Mouse (Mus musculus) CH12.LX (cell line): ENCODE results near the gene Bdh1. TPM values are rescaled to one million over a fixed set of nuclear protein-coding genes. Genes with fewer than 3 reads are reported as not detected.

ENCODE experiments used
- DNase-seq: peaks from one replicate; pipeline ENCODE4 v3.0.0-alpha.2; 2013; ENCODE audit errors: extremely low read depth
- H3K27ac ChIP-seq: 2 replicates; pipeline ENCODE4 v1.5.1; 2012; ENCODE audit warnings: low read depth, mild to moderate bottlenecking, control low read depth, moderate library complexity; ENCODE audit not compliant: insufficient read depth
- H3K27me3 ChIP-seq: replicated peaks from 2 replicates; pipeline ENCODE3; 2012; ENCODE audit warnings: inconsistent platforms
- H3K36me3 ChIP-seq, 2 experiments: replicated peaks in 1 of 2; 2 replicates each; pipeline versions ENCODE3 to v1.6.1; 2012; ENCODE audit warnings: inconsistent platforms in 1 of 2, low read length in 1 of 2, mild to moderate bottlenecking in 1 of 2, mixed read lengths in 1 of 2, moderate library complexity in 1 of 2; ENCODE audit not compliant: control insufficient read depth in 1 of 2, insufficient read depth in 1 of 2
- H3K4me1 ChIP-seq, 2 experiments: 2 replicates each; pipeline ENCODE4 v1.6.1; 2012; ENCODE audit warnings: inconsistent platforms in 1 of 2, moderate library complexity in 1 of 2; ENCODE audit not compliant: insufficient read depth in 2 of 2, control insufficient read depth in 1 of 2
- H3K4me2 ChIP-seq: 2 replicates; pipeline ENCODE4 v1.6.1; 2012; ENCODE audit warnings: low read depth, mild to moderate bottlenecking, control low read depth; ENCODE audit not compliant: poor library complexity, insufficient read depth, severe bottlenecking
- H3K4me3 ChIP-seq, 3 experiments: fragments of 150-350 bp in 1 of 3; sonication (generic) in 1 of 3; replicated peaks in 1 of 3; 2 replicates each; pipeline versions ENCODE3 to v1.5.1; 2011 to 2012; ENCODE audit warnings: low read depth in 2 of 3, low read length in 2 of 3, mild to moderate bottlenecking in 2 of 3, moderate library complexity in 2 of 3, control low read depth in 1 of 3, improper control_type of control experiment in 1 of 3, inconsistent platforms in 1 of 3, mixed read lengths in 1 of 3; ENCODE audit not compliant: poor library complexity in 1 of 3
- H3K79me2 ChIP-seq: replicated peaks from 2 replicates; pipeline ENCODE4 v1.6.1; 2012; ENCODE audit warnings: mild to moderate bottlenecking, moderate library complexity; ENCODE audit not compliant: control insufficient read depth, poor library complexity, insufficient read depth, severe bottlenecking; ENCODE audit errors: extremely low read depth
- H3K9ac ChIP-seq: 2 replicates; pipeline ENCODE4 v1.6.1; 2012; ENCODE audit warnings: low read depth, mild to moderate bottlenecking, control low read depth, moderate library complexity; ENCODE audit not compliant: insufficient read depth
- H3K9me3 ChIP-seq: replicated peaks from 2 replicates; pipeline ENCODE3; 2012; ENCODE audit warnings: low read length, inconsistent platforms, mixed read lengths
- CHD2 ChIP-seq: IDR thresholded peaks from 2 replicates; pipeline ENCODE4 v1.6.1; 2011; ENCODE audit warnings: low read length, improper control_type of control experiment
- CTCF ChIP-seq, 2 experiments: IDR thresholded peaks in 1 of 2; conservative IDR thresholded peaks in 1 of 2; 2 replicates each; pipeline ENCODE4 v1.5.1; 2011 to 2012; ENCODE audit warnings: low read depth in 2 of 2, low read length in 2 of 2, improper control_type of control experiment in 1 of 2, inconsistent platforms in 1 of 2, mild to moderate bottlenecking in 1 of 2, moderate library complexity in 1 of 2
- E2F4 ChIP-seq: IDR thresholded peaks from 2 replicates; pipeline ENCODE4 v1.6.1; 2011; ENCODE audit warnings: low read depth, low read length, improper control_type of control experiment; ENCODE audit not compliant: insufficient replicate concordance
- ELF1 ChIP-seq: IDR thresholded peaks from 2 replicates; pipeline ENCODE4 v1.6.1; 2014; ENCODE audit warnings: low read depth, mild to moderate bottlenecking, inconsistent platforms, low read length, improper control_type of control experiment
- EP300 ChIP-seq: IDR thresholded peaks from 2 replicates; pipeline ENCODE4 v1.6.1; 2011; ENCODE audit warnings: low read length, improper control_type of control experiment
- ETS1 ChIP-seq: conservative IDR thresholded peaks from 2 replicates; pipeline ENCODE4 v1.6.1; 2012; ENCODE audit warnings: low read depth, mild to moderate bottlenecking, inconsistent platforms, low read length, improper control_type of control experiment, moderate library complexity
- JUN ChIP-seq: IDR thresholded peaks from 2 replicates; pipeline ENCODE4 v1.6.1; 2011; ENCODE audit warnings: low read depth, mild to moderate bottlenecking, low read length, improper control_type of control experiment, moderate library complexity; ENCODE audit not compliant: insufficient read depth
- MAFK ChIP-seq: IDR thresholded peaks from 2 replicates; pipeline ENCODE4 v1.6.1; 2011; ENCODE audit warnings: low read length, improper control_type of control experiment; ENCODE audit not compliant: insufficient replicate concordance
- MXI1 ChIP-seq: IDR thresholded peaks from 2 replicates; pipeline ENCODE4 v1.6.1; 2011; ENCODE audit warnings: mild to moderate bottlenecking, low read depth, low read length, improper control_type of control experiment
- MYC ChIP-seq: IDR thresholded peaks from 2 replicates; pipeline ENCODE4 v1.6.1; 2011; ENCODE audit warnings: low read depth, mild to moderate bottlenecking, improper control_type of control experiment, low read length
- PAX5 ChIP-seq: IDR thresholded peaks from 2 replicates; pipeline ENCODE4 v1.6.1; 2012; ENCODE audit warnings: low read length, inconsistent platforms, mixed read lengths
- POLR2AphosphoS2 ChIP-seq: IDR thresholded peaks from 2 replicates; pipeline ENCODE4 v1.6.1; 2011; ENCODE audit warnings: low read depth, low read length, improper control_type of control experiment
- RAD21 ChIP-seq: IDR thresholded peaks from 2 replicates; pipeline ENCODE4 v1.6.1; 2011; ENCODE audit warnings: low read depth, mild to moderate bottlenecking, low read length, improper control_type of control experiment, moderate library complexity
- SIN3A ChIP-seq: IDR thresholded peaks from 2 replicates; pipeline ENCODE4 v1.6.1; 2012; ENCODE audit warnings: low read length, improper control_type of control experiment, inconsistent platforms
- SMC3 ChIP-seq: IDR thresholded peaks from 2 replicates; pipeline ENCODE4 v1.6.1; 2011; ENCODE audit warnings: low read depth, low read length, improper control_type of control experiment
- TCF12 ChIP-seq: IDR thresholded peaks from 2 replicates; pipeline ENCODE4 v1.6.1; 2014; ENCODE audit warnings: low read depth, mild to moderate bottlenecking, inconsistent platforms, low read length, improper control_type of control experiment
- UBTF ChIP-seq: IDR thresholded peaks from 2 replicates; pipeline ENCODE4 v1.6.1; 2012; ENCODE audit warnings: low read depth, mild to moderate bottlenecking, inconsistent platforms, low read length, improper control_type of control experiment, moderate library complexity
- ZC3H11A ChIP-seq: IDR thresholded peaks from 2 replicates; pipeline ENCODE4 v1.6.1; 2012; ENCODE audit warnings: low read depth, mild to moderate bottlenecking, inconsistent platforms, low read length, improper control_type of control experiment
- ZMIZ1 ChIP-seq: IDR thresholded peaks from 2 replicates; pipeline ENCODE4 v1.6.1; 2012; ENCODE audit warnings: low read depth, mild to moderate bottlenecking, inconsistent platforms, low read length, improper control_type of control experiment
- dilution Hi-C: fragments of 300-500 bp; cut with MboI; formaldehyde crosslinking; loops from 2 replicates; pipeline ENCODE4 v1.14.3; 2020; ENCODE audit warnings: low sequenced_read_pairs; ENCODE audit not compliant: extremely low pct_unique_long_range_greater_than_20kb, extremely low pct_ligation_motif_present
- in situ Hi-C: fragments of 300-500 bp; cut with MboI; formaldehyde crosslinking; loops from 3 replicates; pipeline ENCODE4 v1.14.3; 2019; ENCODE audit warnings: low sequenced_read_pairs, low pct_ligation_motif_present, low pct_unique_long_range_greater_than_20kb, mixed read lengths
- polyA plus RNA-seq: library from polyadenylated mRNA; unstranded; fragments of >175 nt; gene quantifications from 2 replicates; pipeline ENCODE4 v1.2.1, GENCODE M21; 2012; ENCODE audit warnings: low read depth; ENCODE audit not compliant: insufficient read length
- total RNA-seq, 2 experiments: library from RNA; depleted of rRNA; stranded (reverse); fragments of 300-350 nt in 1 of 2; fragments of >200 nt in 1 of 2; gene quantifications; 2 replicates each; pipeline ENCODE4 v1.2.3; 2012 to 2014

Gene Bdh1
- total and polyA plus RNA-seq, 3 experiments, result 37.9 to 110 (median 54.3) TPM

GRCm38 (mm10) chr16:31458229-31458918, 36.3 kb downstream of the Bdh1 start:
- peaks cover 0 to 6% of the 10 kb centered on the region in 2 experiments; a peak in 2 of 4 replicates for H3K4me1 ChIP-seq
- H3K79me2 ChIP-seq, result no peaks in the 10 kb centered on the region
- no peak overlapping the region for H3K4me2 ChIP-seq
- no peak overlapping the region for H3K27ac ChIP-seq
- no peaks in the 10 kb centered on the region for H3K27me3 ChIP-seq
- peak; percentile 57 for DNase-seq
- H3K4me3 ChIP-seq, result no peak overlapping the region
- TF ChIP-seq CTCF (conservative IDR thresholded peaks at IDR 0.05 in 1 of 2, IDR thresholded peaks at IDR 0.05 in 1 of 2; ENCODE audit: low read depth in 2 of 2, low read length in 2 of 2), result peak; percentile 84 to 96
- no peak for TF ChIP-seq POLR2AphosphoS2
- TF ChIP-seq ZC3H11A, result peak; percentile 73
- TF ChIP-seq SMC3, result peak; percentile 92
- no peak for TF ChIP-seq ETS1
- TF ChIP-seq RAD21, result peak; percentile 96
- dilution Hi-C loops (no loop called here), in situ Hi-C loops (loop anchor here (5.0 kb wide), 2 partner anchors 264 to 459 kb away; no protein-coding TSS in a partner anchor)
- no peaks in the 10 kb centered on the region for H3K9me3 ChIP-seq
- H3K9ac ChIP-seq, result no peak overlapping the region
- H3K36me3 ChIP-seq, result peaks cover 13 to 52% of the 10 kb centered on the region in 2 experiments

GRCm38 (mm10) chr16:31459968-31460461, 37.9 kb downstream of the Bdh1 start:
- Histone ChIP-seq H3K27ac (no peak overlapping the region), H3K9me3 (peaks cover 5% of the 10 kb centered on the region), H3K4me2 (no peak overlapping the region), H3K36me3 (peaks cover 13 to 35% of the 10 kb centered on the region in 2 experiments)
- TF ChIP-seq ETS1 (no peak), JUN (no peak), MYC (no peak), SIN3A (no peak)
- TF ChIP-seq, all 38 proteins: peak for 0
- in situ Hi-C loops (loop anchor here (5.0 kb wide), 2 partner anchors 262 to 457 kb away; no protein-coding TSS in a partner anchor), dilution Hi-C loops (no loop called here)
- no peak overlapping the region for H3K9ac ChIP-seq
- H3K4me1 ChIP-seq, result peaks cover 0 to 7% of the 10 kb centered on the region in 2 experiments; a peak in 2 of 4 replicates
- H3K27me3 ChIP-seq, result no peaks in the 10 kb centered on the region
- no peaks in the 10 kb centered on the region for H3K79me2 ChIP-seq
- no peak for DNase-seq
- H3K4me3 ChIP-seq, result no peak overlapping the region

- dilution Hi-C loops (no loop called here), in situ Hi-C loops (no loop called here)
- Histone ChIP-seq H3K79me2 (no peaks in the 10 kb centered on the region), H3K36me3 (peaks cover 13 to 30% of the 10 kb centered on the region in 2 experiments), H3K27ac (no peak overlapping the region), H3K9ac (no peak overlapping the region), H3K4me2 (no peak overlapping the region), H3K4me1 (peaks cover 0 to 12% of the 10 kb centered on the region in 2 experiments; a peak in 2 of 4 replicates), H3K27me3 (no peaks in the 10 kb centered on the region), H3K9me3 (peaks cover 5% of the 10 kb centered on the region), H3K4me3 (no peak overlapping the region)
- DNase-seq, result no peak
- TF ChIP-seq TCF12 (no peak), ZMIZ1 (no peak), CTCF (conservative IDR thresholded peaks at IDR 0.05 in 1 of 2, IDR thresholded peaks at IDR 0.05 in 1 of 2; ENCODE audit: low read depth in 2 of 2, low read length in 2 of 2) (no peak), ELF1 (no peak), CHD2 (no peak), ETS1 (no peak), SIN3A (no peak), UBTF (no peak), MXI1 (no peak), MAFK (no peak), E2F4 (no peak), PAX5 (no peak), EP300 (no peak), RAD21 (no peak)
Observed at GRCm38 (mm10) chr16:31460506-31460905, 38.4 kb downstream of the Bdh1 start.
